Mouse (Mus musculus): Measurements from ENCODE around the gene Disp1. TPM values are rescaled to one million over a fixed set of nuclear protein-coding genes. Genes with fewer than 3 reads are reported as not detected.

Gene Disp1
- total RNA-seq, 2 experiments from 2014 or later, result 5.3 to 6.2 TPM

- ATAC-seq (replicated peaks; ENCODE audit: poor library complexity), result peak; percentile 98
Observed at GRCm38 (mm10) chr1:183134427-183134826, 86.9 kb downstream of the Disp1 start.

- ATAC-seq (replicated peaks; ENCODE audit: poor library complexity), result no peak
Observed at GRCm38 (mm10) chr1:183133440-183133839, 87.9 kb downstream of the Disp1 start.

- ATAC-seq (replicated peaks; ENCODE audit: poor library complexity), result no peak
Observed at GRCm38 (mm10) chr1:183127246-183127645, 94.1 kb downstream of the Disp1 start.

- ATAC-seq (replicated peaks; ENCODE audit: poor library complexity), result no peak
Observed at GRCm38 (mm10) chr1:183123725-183124124, 97.6 kb downstream of the Disp1 start.

GRCm38 (mm10) chr1:183120341-183120923 lies 100.9 kb downstream of the Disp1 start:
- ATAC-seq (replicated peaks; ENCODE audit: poor library complexity), result no peak

GRCm38 (mm10) chr1:183117827-183118825 lies 103.2 kb downstream of the Disp1 start:
- no peak for ATAC-seq (replicated peaks; ENCODE audit: poor library complexity)

GRCm38 (mm10) chr1:183116946-183117826 lies 104.1 kb downstream of the Disp1 start:
- ATAC-seq (replicated peaks; ENCODE audit: poor library complexity), result no peak

- ATAC-seq (replicated peaks; ENCODE audit: poor library complexity), result no peak
Observed at GRCm38 (mm10) chr1:183116441-183116840, 104.9 kb downstream of the Disp1 start.

GRCm38 (mm10) chr1:183115076-183115475 lies 106.2 kb downstream of the Disp1 start:
- ATAC-seq (replicated peaks; ENCODE audit: poor library complexity), result no peak

- no peak for ATAC-seq (replicated peaks; ENCODE audit: poor library complexity)
Observed at GRCm38 (mm10) chr1:183114554-183114953, 106.8 kb downstream of the Disp1 start.

- no peak for ATAC-seq (replicated peaks; ENCODE audit: poor library complexity)
Observed at GRCm38 (mm10) chr1:183113546-183113945, 107.8 kb downstream of the Disp1 start.

- ATAC-seq (replicated peaks; ENCODE audit: poor library complexity), result no peak
Observed at GRCm38 (mm10) chr1:183107476-183107875, 113.8 kb downstream of the Disp1 start.

- ATAC-seq (replicated peaks; ENCODE audit: poor library complexity), result no peak
Observed at GRCm38 (mm10) chr1:183104696-183105095, 116.6 kb downstream of the Disp1 start.

GRCm38 (mm10) chr1:183102775-183103174 lies 118.5 kb downstream of the Disp1 start:
- ATAC-seq (replicated peaks; ENCODE audit: poor library complexity), result no peak

GRCm38 (mm10) chr1:183102153-183102552 lies 119.2 kb downstream of the Disp1 start:
- ATAC-seq (replicated peaks; ENCODE audit: poor library complexity), result no peak

GRCm38 (mm10) chr1:183101371-183101770 lies 120.0 kb downstream of the Disp1 start:
- no peak for ATAC-seq (replicated peaks; ENCODE audit: poor library complexity)

- ATAC-seq (replicated peaks; ENCODE audit: poor library complexity), result no peak
Observed at GRCm38 (mm10) chr1:183100245-183100644, 121.1 kb downstream of the Disp1 start.

GRCm38 (mm10) chr1:183099686-183100085 lies 121.6 kb downstream of the Disp1 start:
- ATAC-seq (replicated peaks; ENCODE audit: poor library complexity), result no peak

GRCm38 (mm10) chr1:183097606-183098005 lies 123.7 kb downstream of the Disp1 start:
- ATAC-seq (replicated peaks; ENCODE audit: poor library complexity), result no peak

GRCm38 (mm10) chr1:183095454-183096088 lies 125.8 kb downstream of the Disp1 start:
- ATAC-seq (replicated peaks; ENCODE audit: poor library complexity), result no peak

GRCm38 (mm10) chr1:183092296-183092695 lies 129.0 kb downstream of the Disp1 start:
- no peak for ATAC-seq (replicated peaks; ENCODE audit: poor library complexity)

Data from megakaryocyte progenitor cell, adult 5-6 weeks (primary cell).